11 mouse cellular contexts compared by ENCODE assay signal in genomic region chr8:84021569-84021968, GRCm38 (mm10). TPM values are rescaled to one million over a fixed set of nuclear protein-coding genes. Genes with fewer than 3 reads are reported as not detected.
A peak's percentile ranks its signal among the peaks of the same experiment; 100 is the strongest.
DNase-seq lines count a peak whose midpoint lies in the region; ATAC-seq and TF ChIP-seq lines count a peak whose summit lies in the region.
"Had no signal": no experiment of that assay in that cellular context is flagged by ENCODE, and none has a peak within 500 bp of the region (broad histone marks: within the 10 kb centered on the region; RNA-seq: fewer than 3 reads in every experiment).

No protein-coding gene starts in this region.

- H3K4me3 ChIP-seq in heart, embryonic 12.5 days: no peak overlapping the region
- no peak overlapping the region for H3K4me3 ChIP-seq in lung, postnatal 0 days (ENCODE audit: low read depth, low read length)
- no peak overlapping the region for H3K4me3 ChIP-seq in lung, adult 2 months (replicated peaks; ENCODE audit: extremely low read depth, low read depth, low read length)
- peak overlapping the region; percentile 11; the same call in 1 of the 2 replicates for H3K4me3 ChIP-seq in kidney, adult 2 months (ENCODE audit: insufficient read depth, low read depth, low read length)
- no peak overlapping the region for H3K4me3 ChIP-seq in stomach, postnatal 0 days (ENCODE audit: low read depth, low read length)

- peak; percentile 66 for TF ChIP-seq EP300 in lung, postnatal 0 days (IDR thresholded peaks at IDR 0.05)
- no peak for TF ChIP-seq EP300 in stomach, postnatal 0 days (optimal IDR thresholded peaks at IDR 0.05)

- peaks cover 41% of the 10 kb centered on the region for H3K4me1 ChIP-seq in heart, embryonic 12.5 days (replicated peaks)
- peaks cover 26% of the 10 kb centered on the region for H3K4me1 ChIP-seq in lung, postnatal 0 days (ENCODE audit: insufficient read depth, low read depth, low read length)
- H3K4me1 ChIP-seq in lung, adult 2 months (ENCODE audit: control insufficient read depth, insufficient read depth, low read length): no peaks in the 10 kb centered on the region; the same call in none of the 2 replicates
- peaks cover 31% of the 10 kb centered on the region for H3K4me1 ChIP-seq in kidney, adult 2 months (ENCODE audit: control insufficient read depth, insufficient read depth, low read length)
- peaks cover 13% of the 10 kb centered on the region for H3K4me1 ChIP-seq in stomach, postnatal 0 days (replicated peaks; ENCODE audit: control insufficient read depth, insufficient read depth)

- H3K27me3 ChIP-seq in heart, embryonic 12.5 days (replicated peaks): peaks cover 48% of the 10 kb centered on the region
- no peaks in the 10 kb centered on the region for H3K27me3 ChIP-seq in lung, postnatal 0 days (replicated peaks; ENCODE audit: insufficient read depth, low read length)
- H3K27me3 ChIP-seq in kidney, adult 2 months (replicated peaks; ENCODE audit: control insufficient read depth, insufficient read depth, low read length): no peaks in the 10 kb centered on the region
- peaks cover 2% of the 10 kb centered on the region; the same call in 1 of the 2 replicates for H3K27me3 ChIP-seq in stomach, postnatal 0 days (ENCODE audit: control insufficient read depth, insufficient read depth, low read length)

- no peak for DNase-seq in heart, postnatal 4 days
- peak; percentile 55 for DNase-seq in lung, postnatal 0 days (ENCODE audit: low spot score)
- no peak for DNase-seq in lung, adult 2 months
- peak; percentile 54 for DNase-seq in kidney, adult 2 months
- no peak for DNase-seq in stomach, postnatal 0 days (ENCODE audit: low spot score)
- no peak for DNase-seq in adrenal gland, adult (ENCODE audit: inconsistent age in 2 of 2, low spot score in 1 of 2)
- DNase-seq in left cerebral cortex, adult 18-20 months (ENCODE audit: low spot score in 2 of 2): no peak
- DNase-seq: cerebellum, adult 8-10 months; gastrocnemius, postnatal 25 days had no signal

- H3K27ac ChIP-seq in heart, embryonic 12.5 days (ENCODE audit: poor library complexity, severe bottlenecking): no peak overlapping the region
- no peak overlapping the region; the same call in 1 of the 2 replicates for H3K27ac ChIP-seq in lung, postnatal 0 days (ENCODE audit: low read length)
- peak overlapping the region; percentile 4; the same call in 1 of the 2 replicates for H3K27ac ChIP-seq in kidney, adult 2 months (ENCODE audit: insufficient read depth, low read depth, low read length)
- no peak overlapping the region for H3K27ac ChIP-seq in stomach, postnatal 0 days (replicated peaks)

- no peak overlapping the region for H3K9ac ChIP-seq in heart, embryonic 12.5 days
- H3K9ac ChIP-seq in lung, postnatal 0 days (replicated peaks; ENCODE audit: low read depth): no peak overlapping the region
- H3K9ac ChIP-seq in stomach, postnatal 0 days (ENCODE audit: low read length): peak overlapping the region; percentile 18; the same call in 1 of the 2 replicates

- ATAC-seq in heart, embryonic 12.5 days (ENCODE audit: insufficient number of reproducible peaks, low FRiP score): no peak
- peak; percentile 51 for ATAC-seq in lung, postnatal 0 days
- 0 out of 2 replicates have a peak, but pooled peaks have one; percentile 2 for ATAC-seq in stomach, postnatal 0 days (ENCODE audit: low FRiP score, low TSS enrichment)

- no peaks in the 10 kb centered on the region for H3K9me3 ChIP-seq in heart, embryonic 12.5 days (replicated peaks)
- no peaks in the 10 kb centered on the region for H3K9me3 ChIP-seq in lung, postnatal 0 days (ENCODE audit: low read length)
- H3K9me3 ChIP-seq in stomach, postnatal 0 days (ENCODE audit: control insufficient read depth, low read length): no peaks in the 10 kb centered on the region

- TF ChIP-seq POLR2A in lung, adult 2 months (IDR thresholded peaks at IDR 0.05; ENCODE audit: borderline replicate concordance, extremely low read depth, low read depth, low read length): no peak
- TF ChIP-seq POLR2A in kidney, adult 2 months (IDR thresholded peaks at IDR 0.05; ENCODE audit: low read depth, low read length): no peak

- H3K4me2 ChIP-seq in heart, embryonic 12.5 days: peak overlapping the region; percentile 6; the same call in 1 of the 2 replicates
- H3K4me2 ChIP-seq in lung, postnatal 0 days (replicated peaks; ENCODE audit: low read depth, low read length): peak overlapping the region; percentile 22
- no peak overlapping the region for H3K4me2 ChIP-seq in stomach, postnatal 0 days (replicated peaks; ENCODE audit: low read depth)

- TF ChIP-seq CTCF in lung, postnatal 0 days (IDR thresholded peaks at IDR 0.05): no peak
- TF ChIP-seq CTCF in lung, adult 2 months (IDR thresholded peaks at IDR 0.05; ENCODE audit: insufficient read depth, low read length): no peak
- no peak for TF ChIP-seq CTCF in kidney, adult 2 months (conservative IDR thresholded peaks at IDR 0.05; ENCODE audit: insufficient read depth, insufficient read length, low read depth, low read length)
- TF ChIP-seq CTCF in stomach, postnatal 0 days (IDR thresholded peaks at IDR 0.05; ENCODE audit: low read depth): no peak

- WGBS in heart, embryonic 12.5 days: 45% methylated on average over 12 of the region's 12 CpGs
- whole genome bisulfite sequencing in lung, postnatal 0 days: 38% methylated on average over 12 of the region's 12 CpGs
- WGBS in lung, adult 2 months: 51% methylated on average over 12 of the region's 12 CpGs
- 32% methylated on average over 12 of the region's 12 CpGs for WGBS in kidney, adult 2 months
- WGBS in stomach, postnatal 0 days: 47% methylated on average over 12 of the region's 12 CpGs

- no peaks in the 10 kb centered on the region for H3K36me3 ChIP-seq in heart, embryonic 12.5 days
- H3K36me3 ChIP-seq in lung, postnatal 0 days (ENCODE audit: insufficient read depth, low read length): no peaks in the 10 kb centered on the region
- no peaks in the 10 kb centered on the region for H3K36me3 ChIP-seq in kidney, adult 2 months (ENCODE audit: control insufficient read depth, insufficient read depth, low read length)
- no peaks in the 10 kb centered on the region for H3K36me3 ChIP-seq in stomach, postnatal 0 days (ENCODE audit: control insufficient read depth, insufficient read depth, low read length)

RNA-seq across cellular contexts. Expression of gene Palm3, which starts 0.3 kb away (rescaled TPM):
- 1.7 and 2.1 TPM in 2 replicates for polyA plus RNA-seq in heart, embryonic 12.5 days (2016; fragmentation: Nextera tagmentation; extraction: Ambion mirVana)
- total RNA-seq in heart, postnatal 4 days (2021): under 1 TPM; 0.31 to 0.38 TPM
- 1.1 and 1.6 TPM in 2 replicates for polyA plus RNA-seq in lung, postnatal 0 days (2015; fragmentation: Nextera tagmentation; extraction: Ambion mirVana)
- 0.42 and 0.89 TPM in 2 replicates for polyA plus RNA-seq in lung, adult 2 months (2012; rRNA removed)
- 7.8 and 7.9 TPM in 2 replicates for polyA plus RNA-seq in kidney, adult 2 months (2012; rRNA removed)
- polyA plus RNA-seq in stomach, postnatal 0 days (2015; fragmentation: Nextera tagmentation; extraction: Ambion mirVana): 0.96 and 1.3 TPM in 2 replicates
- 1 to 10 TPM; 1.8 to 2.7 TPM for total RNA-seq in left cerebral cortex, adult 18-20 months (2021)
- total RNA-seq: liver, adult 2 months had no signal
- polyA plus RNA-seq: liver, adult 2 months had no signal

RNA-seq across cellular contexts. Expression of gene 2210011C24Rik, which starts 9.6 kb away (rescaled TPM):
- polyA plus RNA-seq in heart, embryonic 12.5 days (2016; fragmentation: Nextera tagmentation; extraction: Ambion mirVana): 0.30 TPM in 1 of 2 replicates, not detected in the other
- 1 to 10 TPM in 1 of 2 experiments, under 1 TPM in 1; 0.93 to 1.4 TPM for total RNA-seq in heart, postnatal 4 days (2021)
- 51.0 and 70.4 TPM in 2 replicates for polyA plus RNA-seq in lung, postnatal 0 days (2015; fragmentation: Nextera tagmentation; extraction: Ambion mirVana)
- 29.5 and 57.0 TPM in 2 replicates for polyA plus RNA-seq in lung, adult 2 months (2012; rRNA removed)
- polyA plus RNA-seq in kidney, adult 2 months (2012; rRNA removed): 9.1 and 14.3 TPM in 2 replicates
- polyA plus RNA-seq in stomach, postnatal 0 days (2015; fragmentation: Nextera tagmentation; extraction: Ambion mirVana): 5.8 and 6.1 TPM in 2 replicates
- under 1 TPM in 1 of 2 experiments, not detected in 1; 0.61 TPM for total RNA-seq in left cerebral cortex, adult 18-20 months (2021)

RNA-seq across cellular contexts. Expression of gene 1700067K01Rik, which starts 20.3 kb away (rescaled TPM):
- polyA plus RNA-seq in heart, embryonic 12.5 days (2016; fragmentation: Nextera tagmentation; extraction: Ambion mirVana): 0.22 and 0.54 TPM in 2 replicates
- total RNA-seq in heart, postnatal 4 days (2021): under 1 TPM in 1 of 2 experiments, not detected in 1; 0.83 TPM
- polyA plus RNA-seq in lung, postnatal 0 days (2015; fragmentation: Nextera tagmentation; extraction: Ambion mirVana): 0.63 and 1.0 TPM in 2 replicates
- 0.35 and 0.36 TPM in 2 replicates for polyA plus RNA-seq in lung, adult 2 months (2012; rRNA removed)
- polyA plus RNA-seq in kidney, adult 2 months (2012; rRNA removed): 5.1 and 7.0 TPM in 2 replicates
- polyA plus RNA-seq in stomach, postnatal 0 days (2015; fragmentation: Nextera tagmentation; extraction: Ambion mirVana): 0.36 and 0.38 TPM in 2 replicates
- under 1 TPM; 0.42 to 0.53 TPM for total RNA-seq in left cerebral cortex, adult 18-20 months (2021)

RNA-seq across cellular contexts. Expression of gene Il27ra, which starts 20.8 kb away (rescaled TPM):
- polyA plus RNA-seq in heart, embryonic 12.5 days (2016; fragmentation: Nextera tagmentation; extraction: Ambion mirVana): 4.4 and 5.3 TPM in 2 replicates
- total RNA-seq in heart, postnatal 4 days (2021): 1 to 10 TPM; 4.0 to 4.2 TPM
- polyA plus RNA-seq in lung, postnatal 0 days (2015; fragmentation: Nextera tagmentation; extraction: Ambion mirVana): 0.56 and 0.93 TPM in 2 replicates
- polyA plus RNA-seq in lung, adult 2 months (2012; rRNA removed): 7.5 and 8.4 TPM in 2 replicates
- 1.9 and 5.6 TPM in 2 replicates for polyA plus RNA-seq in kidney, adult 2 months (2012; rRNA removed)
- 0.40 and 0.44 TPM in 2 replicates for polyA plus RNA-seq in stomach, postnatal 0 days (2015; fragmentation: Nextera tagmentation; extraction: Ambion mirVana)
- total RNA-seq in left cerebral cortex, adult 18-20 months (2021): under 1 TPM; 0.30 to 0.52 TPM

RNA-seq across cellular contexts. Expression of gene Rln3, which starts 23.2 kb away (rescaled TPM):
- not detected in 2 replicates for polyA plus RNA-seq in heart, embryonic 12.5 days (2016; fragmentation: Nextera tagmentation; extraction: Ambion mirVana)
- total RNA-seq in heart, postnatal 4 days (2021): not detected
- polyA plus RNA-seq in lung, postnatal 0 days (2015; fragmentation: Nextera tagmentation; extraction: Ambion mirVana): 0.26 TPM in 1 of 2 replicates, not detected in the other
- 0.22 and 0.71 TPM in 2 replicates for polyA plus RNA-seq in lung, adult 2 months (2012; rRNA removed)
- 0.19 TPM in 1 of 2 replicates, not detected in the other for polyA plus RNA-seq in kidney, adult 2 months (2012; rRNA removed)
- polyA plus RNA-seq in stomach, postnatal 0 days (2015; fragmentation: Nextera tagmentation; extraction: Ambion mirVana): 0.17 TPM in 1 of 2 replicates, not detected in the other
- not detected for total RNA-seq in left cerebral cortex, adult 18-20 months (2021)
- total RNA-seq: gastrocnemius, postnatal 25 days; liver, adult 2 months had no signal
- polyA plus RNA-seq: liver, adult 2 months had no signal

Comparison
In these comparisons a context has a peak if more than half of its experiments do, and no peak if none do; other contexts are left out.
1. DNase-seq: peak in lung, postnatal 0 days (single experiment) and kidney, adult 2 months (single experiment); none in heart, postnatal 4 days (single experiment), lung, adult 2 months (single experiment), stomach, postnatal 0 days (single experiment), adrenal gland, adult (0 of 2) and left cerebral cortex, adult 18-20 months (0 of 2).